Mouse (Mus musculus): Measurements from ENCODE around the gene Fam180a.

Fam180a gene

DNA sequence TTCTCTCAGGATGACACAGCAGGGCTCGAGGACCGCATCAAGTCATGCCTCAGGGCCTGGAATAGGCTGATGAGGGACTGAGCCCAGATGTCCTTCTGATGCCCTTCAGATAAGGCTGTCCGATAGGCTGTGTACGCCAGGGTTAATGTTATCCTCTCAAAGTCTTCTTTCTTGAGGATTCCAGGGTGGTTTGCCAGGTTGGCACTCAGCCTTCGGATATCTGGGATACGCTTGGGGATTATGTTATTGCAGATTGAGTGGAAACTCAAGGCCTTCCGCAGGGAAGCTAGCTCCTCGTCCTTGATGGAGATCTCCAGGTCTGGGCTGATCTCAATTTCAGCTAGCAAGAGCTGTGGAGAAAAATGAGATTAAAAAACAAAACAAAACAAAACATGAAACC lies 12.4 kb downstream of the Fam180a start:
- DNase-seq (ENCODE audit: low read depth, low spot score), result no peak

- no peak for DNase-seq (ENCODE audit: low read depth, low spot score)
These were observed 16.5 kb downstream of the Fam180a start for GRCm38 (mm10) chr6:35309406-35309805.

GRCm38 (mm10) chr6:35308037-35308436 lies 17.9 kb downstream of the Fam180a start, which contains the start of gene Slc13a4:
TSS of gene Slc13a4 (minus strand) at chr6:35308131.
- no peak for DNase-seq (ENCODE audit: low read depth, low spot score)

- DNase-seq (ENCODE audit: low read depth, low spot score), result no peak
These were observed 18.8 kb downstream of the Fam180a start for GRCm38 (mm10) chr6:35307136-35307535.

- no peak for DNase-seq (ENCODE audit: low read depth, low spot score)
These were observed 22.5 kb downstream of the Fam180a start for GRCm38 (mm10) chr6:35303355-35303900.

GRCm38 (mm10) chr6:35302581-35302980 lies 23.4 kb downstream of the Fam180a start:
- no peak for DNase-seq (ENCODE audit: low read depth, low spot score)

- DNase-seq (ENCODE audit: low read depth, low spot score), result no peak
These were observed 27.6 kb downstream of the Fam180a start for GRCm38 (mm10) chr6:35298323-35298722.

DNA sequence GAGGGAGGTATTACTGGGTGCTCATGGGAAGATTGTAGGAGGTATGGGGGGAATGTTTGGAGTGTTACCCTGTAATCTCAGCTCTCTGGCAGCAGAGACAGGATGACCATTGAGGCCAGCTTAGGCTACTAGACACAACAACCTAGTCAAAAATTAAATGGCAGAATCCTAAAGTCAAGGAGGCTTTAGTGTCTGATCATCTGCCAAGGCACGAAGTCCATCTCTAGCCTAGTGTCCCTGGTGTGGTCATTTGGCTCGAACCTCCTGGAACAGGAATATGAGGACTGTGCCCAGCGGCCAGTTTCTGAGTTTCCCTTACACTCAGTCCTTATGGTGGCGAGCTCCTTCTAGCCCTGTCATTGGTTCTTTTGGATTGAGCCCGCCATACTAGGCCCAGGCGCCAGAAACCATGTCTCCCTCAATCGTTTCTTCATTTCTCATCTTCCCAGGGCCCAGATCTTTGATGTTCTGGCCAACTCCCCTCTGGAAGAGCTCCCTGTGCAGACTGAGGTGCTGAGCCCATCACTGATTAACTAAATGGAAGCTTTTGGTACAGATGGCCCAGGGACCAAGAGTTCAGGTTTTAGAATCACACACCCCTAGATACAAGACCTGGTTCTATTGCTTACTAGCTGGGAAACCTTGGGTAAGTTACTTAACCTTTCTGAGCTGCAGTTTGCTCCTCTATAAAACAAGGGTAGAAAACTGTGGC lies 28.3 kb downstream of the Fam180a start:
- no peak for DNase-seq (ENCODE audit: low read depth, low spot score)

DNA sequence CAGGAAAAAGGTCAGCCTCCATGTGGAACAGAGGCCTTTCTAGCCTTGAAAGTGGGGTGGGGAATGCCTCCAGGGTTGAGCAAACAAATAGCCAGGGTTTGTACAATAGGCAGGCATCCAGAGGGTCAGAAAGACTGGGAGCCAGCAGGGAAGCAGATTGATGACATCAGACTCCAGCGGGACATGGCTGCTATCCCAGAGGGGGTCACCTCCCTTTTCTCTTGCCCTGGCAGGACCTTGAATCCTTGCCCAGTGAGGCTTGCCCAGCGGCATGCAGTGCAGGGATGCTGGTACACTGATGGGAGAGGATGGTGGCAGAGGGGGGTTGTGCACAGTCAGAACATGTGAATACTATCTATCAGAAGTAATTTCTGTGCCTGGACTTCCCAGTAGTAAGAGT lies 28.9 kb downstream of the Fam180a start:
- DNase-seq (ENCODE audit: low read depth, low spot score), result no peak

- DNase-seq (ENCODE audit: low read depth, low spot score), result no peak
These were observed 31.0 kb downstream of the Fam180a start for GRCm38 (mm10) chr6:35294964-35295363.

GRCm38 (mm10) chr6:35289676-35290075 lies 36.3 kb downstream of the Fam180a start:
- no peak for DNase-seq (ENCODE audit: low read depth, low spot score)

DNA sequence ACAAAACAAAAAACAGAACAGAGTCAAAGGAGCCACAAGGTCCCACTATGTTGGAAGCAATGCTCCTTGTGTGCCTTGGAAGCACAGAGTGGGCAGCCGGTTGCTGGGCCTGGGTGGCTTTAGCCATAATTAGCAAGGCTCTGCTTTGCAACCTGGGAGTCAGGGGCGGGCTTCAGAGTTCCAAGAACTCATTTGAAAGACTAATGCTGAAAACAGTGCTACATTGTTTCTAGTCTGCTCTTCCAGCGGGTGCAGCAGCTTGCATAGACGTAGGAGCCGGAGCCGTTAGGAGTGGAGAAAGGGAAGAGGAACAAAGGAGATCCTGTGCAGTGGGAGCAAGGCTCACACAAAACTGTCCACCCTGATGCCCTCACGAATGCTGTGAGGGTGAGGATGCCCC lies 37.0 kb downstream of the Fam180a start:
- DNase-seq (ENCODE audit: low read depth, low spot score), result no peak

DNA sequence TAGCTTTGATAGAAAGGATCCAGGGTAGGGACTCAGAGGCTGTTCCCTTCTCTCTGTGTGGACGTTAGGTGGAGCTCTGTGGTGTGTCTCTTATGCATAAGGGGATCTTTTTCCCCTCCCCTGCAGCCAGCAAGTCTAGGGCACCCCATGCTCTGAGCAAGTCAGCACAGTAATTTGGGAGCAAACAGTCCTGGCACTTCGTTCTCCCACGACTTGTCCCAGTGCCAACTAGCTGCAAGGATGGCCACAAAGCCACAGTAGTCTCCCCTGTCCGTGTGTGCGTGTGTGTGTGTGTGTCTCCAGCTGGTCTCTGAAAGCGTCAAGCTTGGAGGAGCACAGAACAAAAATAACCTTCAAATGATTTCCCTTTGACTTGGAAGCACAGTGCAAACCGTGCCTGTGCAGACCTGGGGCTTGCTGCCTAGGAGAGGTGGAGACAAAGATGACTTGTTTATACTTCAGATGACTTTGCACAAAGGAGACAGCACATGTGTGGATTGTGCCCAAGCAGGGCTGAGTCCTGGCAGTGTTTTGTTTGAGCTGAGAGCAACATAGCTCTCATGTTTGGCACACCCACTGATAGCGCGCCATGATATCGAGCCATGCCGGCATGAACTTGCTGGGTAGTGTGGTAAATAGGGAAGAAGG lies 37.7 kb downstream of the Fam180a start:
- DNase-seq (ENCODE audit: low read depth, low spot score), result peak; percentile 54

GRCm38 (mm10) chr6:35279306-35279705 lies 46.6 kb downstream of the Fam180a start:
- DNase-seq (ENCODE audit: low read depth, low spot score), result no peak

- no peak for DNase-seq (ENCODE audit: low read depth, low spot score)
These were observed 47.9 kb downstream of the Fam180a start for GRCm38 (mm10) chr6:35277903-35278587.

- DNase-seq (ENCODE audit: low read depth, low spot score), result no peak
These were observed 52.4 kb downstream of the Fam180a start for GRCm38 (mm10) chr6:35273391-35274082.

DNA sequence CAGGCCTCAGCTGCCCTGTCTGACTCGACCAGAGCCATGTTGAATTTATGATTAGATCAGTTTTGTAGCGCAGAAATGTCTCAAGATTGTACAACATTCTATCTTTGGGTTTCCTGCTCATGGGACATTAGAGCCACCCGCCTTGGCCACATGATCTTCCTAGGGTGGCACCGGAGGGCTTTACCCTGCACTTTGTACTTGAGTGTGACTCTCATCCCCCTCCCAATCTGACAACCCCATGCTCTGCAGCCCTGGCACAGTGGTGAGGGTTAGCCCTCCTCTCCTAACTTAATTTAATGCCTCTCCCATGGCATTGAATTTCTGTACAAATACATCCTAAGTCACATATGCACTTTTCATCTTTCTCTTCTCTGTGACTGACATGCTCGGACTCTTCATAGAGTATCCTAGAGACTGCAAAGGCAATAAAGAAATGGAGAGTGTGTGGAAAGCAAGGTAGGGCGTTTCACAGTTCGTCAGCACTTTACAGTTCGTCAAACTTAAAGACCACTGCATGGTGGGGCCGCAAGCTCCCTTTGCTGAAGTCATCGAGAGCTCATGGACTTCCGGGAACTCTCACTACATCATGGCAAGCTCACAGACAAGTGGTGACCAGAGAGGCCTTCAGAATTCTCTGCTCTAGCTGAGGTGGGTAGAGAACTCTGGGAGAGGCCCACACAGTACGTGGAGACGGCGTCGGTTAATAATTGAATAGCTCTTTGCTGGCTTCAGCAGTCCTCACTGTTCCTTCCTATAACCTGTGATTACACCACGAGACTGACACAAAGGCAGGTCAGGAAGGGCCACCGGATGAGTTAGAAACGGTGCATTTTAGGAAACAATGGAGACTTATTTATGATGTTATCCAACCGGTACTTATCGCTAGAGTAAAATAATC lies 53.8 kb downstream of the Fam180a start:
- no peak for DNase-seq (ENCODE audit: low read depth, low spot score)

GRCm38 (mm10) chr6:35271094-35271855 lies 54.7 kb downstream of the Fam180a start:
- no peak for DNase-seq (ENCODE audit: low read depth, low spot score)

- DNase-seq (ENCODE audit: low read depth, low spot score), result no peak
These were observed 56.3 kb downstream of the Fam180a start for GRCm38 (mm10) chr6:35269643-35270042.

GRCm38 (mm10) chr6:35268711-35269110 lies 57.2 kb downstream of the Fam180a start:
- no peak for DNase-seq (ENCODE audit: low read depth, low spot score)
